Mouse (Mus musculus): ENCODE measurements around the gene Sarnp. TPM values are rescaled to one million over a fixed set of nuclear protein-coding genes. Genes with fewer than 3 reads are reported as not detected.
"Not testable (repeated sequence)": the region's sequence is repeated elsewhere in the genome, so short reads cannot be mapped to it uniquely, and the experiment has no call there.

Gene Sarnp
- polyA plus RNA-seq, 1 experiment from 2014 or later = 233 TPM

- peaks cover 24% of the 10 kb centered on the region for H3K4me1 ChIP-seq (ENCODE audit: control insufficient read depth, insufficient read depth, low read length)
- peak overlapping the region; percentile 76 for H3K4me3 ChIP-seq (ENCODE audit: low read depth, low read length)
- under 1% methylated on average over 60 of the region's 70 CpGs for WGBS
- H3K4me2 ChIP-seq (ENCODE audit: low read depth) = peak overlapping the region; percentile 90
- peaks cover 7% of the 10 kb centered on the region; the same call in 1 of the 2 replicates for H3K36me3 ChIP-seq (ENCODE audit: control insufficient read depth, insufficient read depth, low read length)
- peak; percentile 92 for ATAC-seq (ENCODE audit: insufficient read depth, low FRiP score, low TSS enrichment)
- no peaks in the 10 kb centered on the region for H3K27me3 ChIP-seq (ENCODE audit: control insufficient read depth, insufficient read depth, low read length)
- peak overlapping the region; percentile 83 for H3K9ac ChIP-seq (ENCODE audit: low read length)
- DNase-seq (ENCODE audit: low spot score) = peak; percentile 99
- H3K9me3 ChIP-seq (ENCODE audit: control insufficient read depth, low read length) = no peaks in the 10 kb centered on the region
- peak overlapping the region; percentile 92 for H3K27ac ChIP-seq (ENCODE audit: low read depth, low read length)
Measured at GRCm38 (mm10) chr10:128805092-128806000, 11.8 kb upstream of the Sarnp start.

GRCm38 (mm10) chr10:128806086-128806485, 11.0 kb upstream of the Sarnp start:
- no peak for ATAC-seq (ENCODE audit: insufficient read depth, low FRiP score, low TSS enrichment)

GRCm38 (mm10) chr10:128807018-128807417, 10.1 kb upstream of the Sarnp start:
- 94% methylated on average over 8 of the region's 8 CpGs for WGBS
- Histone ChIP-seq H3K4me1 (ENCODE audit: control insufficient read depth, insufficient read depth, low read length) (peaks cover 24% of the 10 kb centered on the region), H3K27ac (ENCODE audit: low read depth, low read length) (no peak overlapping the region), H3K27me3 (ENCODE audit: control insufficient read depth, insufficient read depth, low read length) (no peaks in the 10 kb centered on the region), H3K4me3 (ENCODE audit: low read depth, low read length) (no peak overlapping the region), H3K36me3 (ENCODE audit: control insufficient read depth, insufficient read depth, low read length) (no peaks in the 10 kb centered on the region; the same call in 1 of the 2 replicates), H3K9ac (ENCODE audit: low read length) (no peak overlapping the region), H3K9me3 (ENCODE audit: control insufficient read depth, low read length) (no peaks in the 10 kb centered on the region), H3K4me2 (ENCODE audit: low read depth) (peak overlapping the region; percentile 30)
- DNase-seq (ENCODE audit: low spot score) (no peak), ATAC-seq (ENCODE audit: insufficient read depth, low FRiP score, low TSS enrichment) (no peak)

More at GRCm38 (mm10) chr10:128806086-128806485, 11.0 kb upstream of the Sarnp start:
- Histone ChIP-seq H3K9me3 (ENCODE audit: control insufficient read depth, low read length) (no peaks in the 10 kb centered on the region), H3K36me3 (ENCODE audit: control insufficient read depth, insufficient read depth, low read length) (peaks cover 4% of the 10 kb centered on the region; the same call in 1 of the 2 replicates), H3K4me2 (ENCODE audit: low read depth) (peak overlapping the region; percentile 90), H3K27ac (ENCODE audit: low read depth, low read length) (no peak overlapping the region), H3K4me1 (ENCODE audit: control insufficient read depth, insufficient read depth, low read length) (peaks cover 24% of the 10 kb centered on the region), H3K4me3 (ENCODE audit: low read depth, low read length) (peak overlapping the region; percentile 76), H3K9ac (ENCODE audit: low read length) (peak overlapping the region; percentile 83), H3K27me3 (ENCODE audit: control insufficient read depth, insufficient read depth, low read length) (no peaks in the 10 kb centered on the region)
- 64% methylated on average over 6 of the region's 6 CpGs for WGBS
- no peak for DNase-seq (ENCODE audit: low spot score)

- peaks cover 6% of the 10 kb centered on the region for H3K36me3 ChIP-seq (ENCODE audit: control insufficient read depth, insufficient read depth, low read length)
- WGBS = 88% methylated on average over 4 of the region's 4 CpGs
- H3K27ac ChIP-seq (ENCODE audit: low read depth, low read length) = no peak overlapping the region
- no peak overlapping the region for H3K4me2 ChIP-seq (ENCODE audit: low read depth)
- H3K9ac ChIP-seq (ENCODE audit: low read length) = no peak overlapping the region
- no peak overlapping the region for H3K4me3 ChIP-seq (ENCODE audit: low read depth, low read length)
- no peaks in the 10 kb centered on the region for H3K9me3 ChIP-seq (ENCODE audit: control insufficient read depth, low read length)
- ATAC-seq (ENCODE audit: insufficient read depth, low FRiP score, low TSS enrichment) (no peak), DNase-seq (ENCODE audit: low spot score) (no peak)
- H3K27me3 ChIP-seq (ENCODE audit: control insufficient read depth, insufficient read depth, low read length) = no peaks in the 10 kb centered on the region
- H3K4me1 ChIP-seq (ENCODE audit: control insufficient read depth, insufficient read depth, low read length) = peaks cover 4% of the 10 kb centered on the region
Measured at GRCm38 (mm10) chr10:128820217-128820616, 3.1 kb downstream of the Sarnp start.

- DNase-seq (ENCODE audit: low spot score) (peak; percentile 99), ATAC-seq (ENCODE audit: insufficient read depth, low FRiP score, low TSS enrichment) (peak; percentile 100)
- H3K36me3 ChIP-seq (ENCODE audit: control insufficient read depth, insufficient read depth, low read length) = peaks cover 1% of the 10 kb centered on the region
- H3K4me2 ChIP-seq (ENCODE audit: low read depth) = peak within 1 kb of the TSS; percentile 67
- peaks cover 4% of the 10 kb centered on the region for H3K4me1 ChIP-seq (ENCODE audit: control insufficient read depth, insufficient read depth, low read length)
- H3K9ac ChIP-seq (ENCODE audit: low read length) = peak within 1 kb of the TSS; percentile 77
- under 1% methylated on average over 46 of the region's 46 CpGs for WGBS
- H3K4me3 ChIP-seq (ENCODE audit: low read depth, low read length) = peak within 1 kb of the TSS; percentile 88
- H3K27ac ChIP-seq (ENCODE audit: low read depth, low read length) = no peak within 1 kb of the TSS
- no peaks in the 10 kb centered on the region for H3K27me3 ChIP-seq (ENCODE audit: control insufficient read depth, insufficient read depth, low read length)
- no peaks in the 10 kb centered on the region for H3K9me3 ChIP-seq (ENCODE audit: control insufficient read depth, low read length)
Measured at GRCm38 (mm10) chr10:128821358-128822056, 4.4 kb downstream of the Sarnp start, which contains the start of gene Ormdl2. TSS of gene Ormdl2 (minus strand) at chr10:128821645.

GRCm38 (mm10) chr10:128822135-128822534, 5.0 kb downstream of the Sarnp start:
- Histone ChIP-seq H3K4me1 (ENCODE audit: control insufficient read depth, insufficient read depth, low read length) (peaks cover 4% of the 10 kb centered on the region), H3K4me3 (ENCODE audit: low read depth, low read length) (peak overlapping the region; percentile 88), H3K9ac (ENCODE audit: low read length) (peak overlapping the region; percentile 77), H3K36me3 (ENCODE audit: control insufficient read depth, insufficient read depth, low read length) (no peaks in the 10 kb centered on the region; the same call in none of the 2 replicates), H3K27ac (ENCODE audit: low read depth, low read length) (no peak overlapping the region), H3K9me3 (ENCODE audit: control insufficient read depth, low read length) (no peaks in the 10 kb centered on the region), H3K27me3 (ENCODE audit: control insufficient read depth, insufficient read depth, low read length) (no peaks in the 10 kb centered on the region), H3K4me2 (ENCODE audit: low read depth) (peak overlapping the region; percentile 67)
- DNase-seq (ENCODE audit: low spot score) (no peak), ATAC-seq (ENCODE audit: insufficient read depth, low FRiP score, low TSS enrichment) (peak; percentile 3; the same call in 1 of the 2 replicates)
- 7% methylated on average over 13 of the region's 13 CpGs for WGBS

- not testable (repeated sequence) for H3K4me1 ChIP-seq (ENCODE audit: control insufficient read depth, insufficient read depth, low read length); H3K4me3 ChIP-seq (ENCODE audit: low read depth, low read length); H3K27ac ChIP-seq (ENCODE audit: low read depth, low read length); H3K9ac ChIP-seq (ENCODE audit: low read length); H3K9me3 ChIP-seq (ENCODE audit: control insufficient read depth, low read length); H3K27me3 ChIP-seq (ENCODE audit: control insufficient read depth, insufficient read depth, low read length); H3K36me3 ChIP-seq (ENCODE audit: control insufficient read depth, insufficient read depth, low read length); DNase-seq (ENCODE audit: low spot score); ATAC-seq (ENCODE audit: insufficient read depth, low FRiP score, low TSS enrichment)
- WGBS = 74% methylated on average over 4 of the region's 4 CpGs
- H3K4me2 ChIP-seq (ENCODE audit: low read depth) = peak overlapping the region; percentile 67; the same call in 1 of the 2 replicates
Measured at GRCm38 (mm10) chr10:128823087-128823486, 6.0 kb downstream of the Sarnp start.

GRCm38 (mm10) chr10:128823821-128824220, 6.7 kb downstream of the Sarnp start:
- WGBS = 96% methylated on average over 9 of the region's 9 CpGs
- H3K27ac ChIP-seq (ENCODE audit: low read depth, low read length) = no peak overlapping the region
- H3K4me2 ChIP-seq (ENCODE audit: low read depth) = no peak overlapping the region
- no peak for ATAC-seq (ENCODE audit: insufficient read depth, low FRiP score, low TSS enrichment)
- H3K4me3 ChIP-seq (ENCODE audit: low read depth, low read length) = no peak overlapping the region
- H3K9me3 ChIP-seq (ENCODE audit: control insufficient read depth, low read length) = no peaks in the 10 kb centered on the region
- no peak overlapping the region for H3K9ac ChIP-seq (ENCODE audit: low read length)
- H3K27me3 ChIP-seq (ENCODE audit: control insufficient read depth, insufficient read depth, low read length) = no peaks in the 10 kb centered on the region
- DNase-seq (ENCODE audit: low spot score) = no peak
- H3K36me3 ChIP-seq (ENCODE audit: control insufficient read depth, insufficient read depth, low read length) = no peaks in the 10 kb centered on the region; the same call in none of the 2 replicates
- peaks cover 4% of the 10 kb centered on the region for H3K4me1 ChIP-seq (ENCODE audit: control insufficient read depth, insufficient read depth, low read length)
